Mouse (Mus musculus): ENCODE data around the gene Olfr698. TPM values are rescaled to one million over a fixed set of nuclear protein-coding genes. Genes with fewer than 3 reads are reported as not detected.
"Not testable (repeated sequence)": the region's sequence is repeated elsewhere in the genome, so short reads cannot be mapped to it uniquely, and the experiment has no call there.

Olfr698 gene
- total RNA-seq (2021), result not detected

DNA sequence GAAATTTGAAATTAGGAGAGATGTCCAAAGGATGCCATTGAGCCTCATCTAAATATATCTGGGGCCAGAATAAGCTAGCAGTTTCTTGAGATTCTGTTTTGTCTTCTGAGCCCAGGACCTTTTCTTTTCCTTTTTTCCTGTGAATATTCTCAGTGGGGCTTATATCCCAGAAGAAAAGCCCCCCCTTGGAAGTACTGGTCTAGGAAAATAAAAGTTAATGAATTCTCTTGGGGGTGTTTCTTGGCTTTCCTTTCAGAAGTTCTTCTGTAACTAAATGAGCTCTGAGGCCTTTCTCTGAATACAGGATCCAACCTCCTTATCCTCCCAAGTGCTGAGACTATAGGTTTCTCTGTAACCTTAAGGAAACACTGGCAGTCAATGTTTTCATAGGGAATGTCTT is at the start of gene Olfr698:
Gene Olfr698 (minus strand): TSS at position 101 of the 400 bp plus-strand sequence.
- no peak for DNase-seq
- intact Hi-C loops (cut with DNase I), result no loop called here

DNA sequence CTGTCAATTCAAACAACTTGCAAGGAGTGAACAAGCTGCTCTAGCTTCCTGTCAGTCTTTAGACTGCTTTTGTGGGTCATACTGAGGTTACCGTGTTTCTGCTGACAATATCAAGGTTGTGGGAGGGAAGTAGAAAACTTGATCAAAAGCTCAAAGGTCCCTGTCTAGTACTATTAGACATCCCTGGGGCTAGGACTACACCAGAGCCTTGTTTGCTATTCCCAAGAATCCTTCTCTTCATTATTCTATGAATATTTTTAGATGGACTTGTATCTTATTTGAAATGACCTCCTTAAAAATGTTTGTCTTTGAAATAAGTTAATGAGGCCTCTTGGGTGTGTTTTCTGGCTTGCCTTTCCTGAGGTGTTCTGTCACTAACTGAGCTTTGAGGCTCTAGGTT is 37.9 kb upstream of the Olfr698 start, which contains the start of gene Olfr699:
Gene Olfr699 (minus strand): TSS at position 101 of the 400 bp plus-strand sequence.
- intact Hi-C loops (cut with DNase I), result no loop called here
- no peak for DNase-seq

DNA sequence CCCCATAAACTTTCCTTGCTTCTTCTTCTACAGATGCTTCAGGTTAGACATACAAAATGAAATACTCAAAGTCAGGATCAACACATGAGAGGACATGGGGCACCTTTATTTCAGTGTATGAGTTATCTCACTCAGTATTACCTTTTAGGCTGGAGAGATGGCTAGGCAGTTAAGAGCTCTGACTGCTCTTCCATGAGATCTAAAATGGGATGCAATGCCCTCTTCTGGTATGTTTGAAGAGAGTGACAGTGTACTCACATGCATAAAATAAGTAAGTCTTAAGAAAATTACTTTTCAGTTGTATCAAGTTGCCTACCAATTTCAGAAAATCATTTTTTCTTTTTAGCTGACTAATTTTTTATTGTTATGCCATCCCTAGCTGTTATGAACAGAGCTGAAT is 33.1 kb upstream of the Olfr698 start:
- intact Hi-C loops (cut with DNase I), result no loop called here

DNA sequence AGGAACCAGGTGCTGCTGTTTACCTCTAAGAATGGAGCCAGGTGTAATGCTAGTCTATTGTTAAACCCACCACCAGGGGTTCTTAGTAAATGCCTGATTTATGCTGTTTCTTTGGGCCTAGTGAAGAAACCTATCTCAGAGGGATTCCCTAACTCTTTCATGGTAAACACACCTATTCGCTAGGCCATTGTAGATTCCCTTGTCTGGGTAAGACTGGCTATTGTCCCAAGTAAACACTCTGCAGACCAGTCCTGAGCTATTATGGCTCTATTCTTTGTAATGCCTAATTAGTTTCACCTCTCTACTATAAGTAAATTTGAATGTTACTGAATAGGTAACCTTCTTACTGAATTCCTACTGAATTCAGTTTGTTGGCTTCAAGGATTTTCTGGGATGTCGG is 5.8 kb upstream of the Olfr698 start:
- DNase-seq; intact Hi-C loops (cut with DNase I): not testable (repeated sequence)

More for the DNA sequence above, 33.1 kb upstream of the Olfr698 start:
- no peak for DNase-seq

DNA sequence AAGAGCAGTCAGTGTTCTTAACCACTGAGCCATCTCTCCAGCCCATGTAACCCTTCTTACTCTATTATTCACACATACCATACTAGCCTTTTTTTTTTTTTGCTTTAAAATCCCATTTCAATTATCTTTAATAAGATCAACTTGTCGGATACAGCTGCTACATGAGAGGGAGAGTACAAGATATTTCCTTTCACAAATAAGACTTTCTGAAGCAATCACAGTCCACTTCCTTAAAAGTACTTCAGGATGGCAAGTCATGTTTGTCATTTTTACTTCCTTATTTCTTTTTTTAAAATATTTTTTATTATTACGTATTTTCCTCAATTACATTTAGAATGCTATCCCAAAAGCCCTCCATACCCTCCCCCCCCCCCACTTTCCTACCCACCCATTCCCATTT is 3.6 kb upstream of the Olfr698 start:
- intact Hi-C loops (cut with DNase I), result no loop called here
- no peak for DNase-seq

DNA sequence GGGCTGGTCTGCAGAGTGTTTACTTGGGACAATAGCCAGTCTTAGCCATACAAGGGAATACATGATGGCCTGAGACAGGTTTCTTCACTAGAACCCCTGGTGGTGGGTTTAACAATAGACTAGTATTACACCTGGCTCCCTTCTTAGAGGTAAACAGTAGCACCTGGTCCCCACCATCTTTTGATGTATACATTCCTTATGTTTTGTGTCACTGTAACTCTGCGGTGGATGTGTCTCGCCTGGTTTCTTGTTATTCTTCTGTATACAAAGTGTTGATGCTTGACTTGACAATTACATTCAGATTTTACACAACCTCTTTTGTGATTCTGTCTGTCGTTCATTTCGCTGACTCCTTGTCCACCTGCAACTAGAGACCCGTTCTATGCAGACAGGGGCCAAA is 9.4 kb downstream of the Olfr698 start:
- no peak for DNase-seq
- intact Hi-C loops (cut with DNase I), result no loop called here

DNA sequence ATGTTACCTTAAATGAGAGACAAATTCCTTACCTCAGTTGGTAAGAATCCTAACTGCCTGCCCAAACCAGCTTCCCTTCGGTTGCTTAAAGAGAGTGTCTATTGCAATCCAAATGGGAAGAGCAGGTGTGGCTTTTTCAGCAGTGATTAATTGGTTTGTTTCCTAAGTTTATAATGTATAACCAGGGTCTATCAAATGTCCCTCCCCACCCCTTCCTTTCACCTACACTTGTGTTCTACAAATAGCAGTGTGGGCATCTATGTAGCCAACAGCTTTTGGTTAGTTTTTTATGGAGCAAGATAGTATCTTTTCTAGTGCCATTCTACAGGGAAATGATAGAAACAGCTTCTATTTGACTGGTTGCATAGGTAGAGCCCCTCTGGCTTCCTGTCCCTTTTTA is 12.9 kb downstream of the Olfr698 start, which contains the start of gene Olfr697:
Gene Olfr697 (minus strand): TSS at position 101 of the 400 bp plus-strand sequence.
- intact Hi-C loops (cut with DNase I), result no loop called here
- DNase-seq, result no peak

DNA sequence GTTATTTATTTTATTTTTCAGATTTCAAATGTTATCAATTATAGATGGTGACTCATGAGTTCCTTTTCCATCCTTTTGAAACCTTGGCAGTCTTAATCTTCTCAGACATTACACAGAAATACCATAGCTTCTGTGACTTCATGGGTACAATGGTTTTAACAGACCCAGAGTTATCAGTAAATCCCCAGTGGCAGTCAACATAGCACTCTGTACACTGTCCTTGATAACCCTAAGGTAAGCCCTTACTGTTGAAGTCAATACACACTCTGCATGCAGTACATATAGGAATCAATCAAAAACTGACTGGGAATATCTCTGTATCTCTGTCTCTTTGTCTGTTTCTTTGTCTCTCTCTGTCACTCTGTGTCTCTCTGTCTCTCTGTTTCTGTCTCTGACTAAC is 18.2 kb downstream of the Olfr698 start:
- no peak for DNase-seq
- intact Hi-C loops (cut with DNase I), result no loop called here

DNA sequence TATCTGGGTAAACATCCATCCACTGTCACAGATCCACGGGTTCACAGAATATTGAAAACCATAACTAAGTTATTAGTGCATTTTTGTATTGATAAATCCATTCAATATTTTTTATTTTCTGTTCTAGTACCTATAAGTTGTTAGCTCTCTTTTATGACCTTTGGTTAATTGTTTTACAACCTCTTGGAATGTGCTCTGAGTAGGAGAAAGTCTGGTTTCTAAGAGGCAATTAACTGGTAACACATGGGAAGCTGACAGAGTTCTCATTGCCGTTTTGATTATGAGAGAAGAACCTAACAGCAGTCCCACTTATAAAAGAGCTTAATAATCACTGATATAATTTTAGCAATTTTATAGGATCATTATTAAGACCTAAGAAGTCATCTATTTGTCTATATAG is 21.5 kb downstream of the Olfr698 start:
- DNase-seq, result no peak
- intact Hi-C loops (cut with DNase I), result no loop called here

DNA sequence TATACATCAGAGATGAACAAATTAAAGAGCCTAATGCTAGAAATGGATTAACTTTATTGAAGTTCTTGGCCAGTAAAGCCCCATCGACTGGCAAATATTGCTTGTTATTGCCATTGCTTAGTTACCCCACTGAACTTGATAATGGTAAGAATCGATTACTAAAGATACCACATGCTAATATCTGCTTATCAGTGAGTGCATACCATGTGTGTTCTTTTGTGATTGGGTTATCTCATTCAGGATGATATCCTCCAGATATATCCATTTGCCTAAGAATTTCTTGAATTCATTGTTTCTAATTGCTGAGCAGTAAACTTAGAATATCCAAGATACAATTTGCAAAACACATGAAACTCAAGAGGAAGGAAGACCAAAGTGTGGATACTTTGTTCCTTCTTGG is 29.5 kb downstream of the Olfr698 start:
- intact Hi-C loops (cut with DNase I), result not testable (repeated sequence)

DNA sequence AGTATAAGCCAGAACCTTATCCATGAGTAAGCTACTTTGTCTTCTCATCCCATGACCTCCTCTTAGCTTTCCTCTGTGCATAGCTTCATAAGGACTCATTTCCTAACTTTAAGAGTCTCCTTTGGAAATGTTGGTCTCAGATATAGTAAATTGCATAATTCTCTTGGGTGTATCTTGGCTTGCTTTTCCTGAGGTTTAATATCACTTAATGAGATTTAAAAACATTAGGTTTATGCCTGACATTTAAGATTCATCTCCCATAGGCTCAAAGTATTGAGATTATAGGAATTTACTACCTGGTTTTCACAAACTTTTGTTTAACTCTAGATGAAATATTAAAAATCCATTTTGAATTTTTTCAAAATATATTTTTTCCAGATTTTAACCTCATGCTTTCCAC is 38.9 kb downstream of the Olfr698 start, which contains the start of gene Olfr695:
Gene Olfr695 (minus strand): TSS at position 101 of the 400 bp plus-strand sequence.
- DNase-seq, result no peak
- intact Hi-C loops (cut with DNase I), result no loop called here

More for the DNA sequence above, 29.5 kb downstream of the Olfr698 start:
- DNase-seq, result not testable (repeated sequence)

DNA sequence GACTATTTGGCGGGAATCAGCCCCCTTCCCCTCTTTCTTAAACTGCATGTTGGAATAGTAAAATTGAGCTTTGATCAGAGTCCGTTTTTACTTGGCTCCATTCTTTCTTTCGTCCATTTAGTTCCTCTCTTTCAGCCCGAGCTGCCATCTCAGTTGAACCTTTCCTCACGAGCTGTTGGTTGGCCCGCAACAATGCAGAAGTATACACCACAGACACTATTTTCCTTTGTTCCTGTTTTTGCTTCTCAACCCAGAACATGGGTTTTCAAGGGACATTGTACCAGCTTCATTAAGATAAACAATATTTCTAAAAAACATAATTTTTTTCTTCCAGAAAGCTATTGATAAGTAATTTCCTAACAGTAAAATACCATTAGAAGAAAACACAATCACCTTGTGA is 43.7 kb downstream of the Olfr698 start:
- intact Hi-C loops (cut with DNase I), result no loop called here
- no peak for DNase-seq

DNA sequence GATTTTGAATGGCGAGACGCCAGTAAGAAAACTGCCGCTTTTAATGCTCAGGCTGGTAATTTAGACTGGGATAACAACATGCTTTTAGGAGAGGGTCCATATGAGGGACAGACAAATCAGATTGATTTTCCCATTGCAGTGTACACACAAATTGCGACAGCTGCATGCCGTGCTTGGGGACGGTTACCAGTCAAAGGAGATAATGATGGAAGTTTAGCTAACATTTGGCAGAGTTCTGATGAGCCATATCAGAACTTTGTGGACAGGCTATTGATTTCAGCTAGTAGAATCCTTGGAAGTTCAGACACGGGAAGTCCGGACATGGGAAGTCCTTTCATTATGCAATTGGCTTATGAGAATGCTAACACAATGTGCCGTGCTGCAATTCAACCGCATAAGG is 47.5 kb downstream of the Olfr698 start:
- intact Hi-C loops (cut with DNase I); DNase-seq: not testable (repeated sequence)

Other genes starting within 250 kb of the Olfr698 start
- not detected for gene Olfr693, start 74.8 kb downstream of the Olfr698 start, total RNA-seq (2021)
- gene Olfr694, start 63.6 kb downstream of the Olfr698 start, total RNA-seq (2021), result not detected
- not detected for gene Olfr695, start 39.0 kb downstream of the Olfr698 start, total RNA-seq (2021)
- not detected for gene Olfr697, start 13.0 kb downstream of the Olfr698 start, total RNA-seq (2021)
- not detected for gene Olfr699, start 37.8 kb upstream of the Olfr698 start, total RNA-seq (2021)
- gene Olfr700, start 53.4 kb upstream of the Olfr698 start, total RNA-seq (2021), result not detected
- not detected for gene Olfr701, start 58.7 kb upstream of the Olfr698 start, total RNA-seq (2021)
- gene Olfr702, start 78.5 kb upstream of the Olfr698 start, total RNA-seq (2021), result not detected
- not detected for gene Olfr703, start 88.0 kb upstream of the Olfr698 start, total RNA-seq (2021)
- gene Olfr704, start 107.8 kb upstream of the Olfr698 start, total RNA-seq (2021), result not detected
- not detected for gene Olfr705, start 121.5 kb upstream of the Olfr698 start, total RNA-seq (2021)
- not detected for gene Olfr706, start 132.8 kb upstream of the Olfr698 start, total RNA-seq (2021)
- gene Olfr707, start 145.8 kb upstream of the Olfr698 start, total RNA-seq (2021), result not detected
- gene Olfr1532-ps1, start 152.6 kb upstream of the Olfr698 start, total RNA-seq (2021), result not detected
- not detected for gene Olfr709-ps1, start 176.8 kb upstream of the Olfr698 start, total RNA-seq (2021)
- not detected for gene Olfr710, start 192.9 kb upstream of the Olfr698 start, total RNA-seq (2021)
- gene Olfr6, start 208.5 kb upstream of the Olfr698 start, total RNA-seq (2021), result not detected
- not detected for gene Olfr711, start 220.1 kb upstream of the Olfr698 start, total RNA-seq (2021)